Mouse (Mus musculus) brain, embryonic 14.5 days (tissue): ENCODE data around the gene H2-M10.2. TPM values are rescaled to one million over a fixed set of nuclear protein-coding genes. Genes with fewer than 3 reads are reported as not detected.
A peak's percentile ranks its signal among the peaks of the same experiment; 100 is the strongest.

Experiments
- DNase-seq: peaks from one replicate; pipeline ENCODE4 v3.0.0-alpha.2; 2011; ENCODE audit warnings: low read depth
- CTCF ChIP-seq: fragments of 200-500 bp; IDR thresholded peaks from 2 replicates; pipeline ENCODE4 v1.5.1; 2012; ENCODE audit warnings: inconsistent platforms, mild to moderate bottlenecking, moderate library complexity, borderline replicate concordance; ENCODE audit not compliant: insufficient read depth, insufficient read length; ENCODE audit errors: extremely low read depth
- POLR2A ChIP-seq: fragments of 200-500 bp; IDR thresholded peaks from 2 replicates; pipeline ENCODE4 v1.6.1; 2012; ENCODE audit warnings: mild to moderate bottlenecking, inconsistent platforms, borderline replicate concordance; ENCODE audit not compliant: poor library complexity, insufficient read depth, insufficient read length, severe bottlenecking; ENCODE audit errors: extremely low read depth
- polyA plus RNA-seq: library from polyadenylated mRNA; depleted of rRNA; stranded (reverse); fragments of >200 nt; gene quantifications from 2 replicates; pipeline ENCODE4 v1.2.3, GENCODE M21; 2012

H2-M10.2 gene
- polyA plus RNA-seq, 1 experiment: not detected

DNA sequence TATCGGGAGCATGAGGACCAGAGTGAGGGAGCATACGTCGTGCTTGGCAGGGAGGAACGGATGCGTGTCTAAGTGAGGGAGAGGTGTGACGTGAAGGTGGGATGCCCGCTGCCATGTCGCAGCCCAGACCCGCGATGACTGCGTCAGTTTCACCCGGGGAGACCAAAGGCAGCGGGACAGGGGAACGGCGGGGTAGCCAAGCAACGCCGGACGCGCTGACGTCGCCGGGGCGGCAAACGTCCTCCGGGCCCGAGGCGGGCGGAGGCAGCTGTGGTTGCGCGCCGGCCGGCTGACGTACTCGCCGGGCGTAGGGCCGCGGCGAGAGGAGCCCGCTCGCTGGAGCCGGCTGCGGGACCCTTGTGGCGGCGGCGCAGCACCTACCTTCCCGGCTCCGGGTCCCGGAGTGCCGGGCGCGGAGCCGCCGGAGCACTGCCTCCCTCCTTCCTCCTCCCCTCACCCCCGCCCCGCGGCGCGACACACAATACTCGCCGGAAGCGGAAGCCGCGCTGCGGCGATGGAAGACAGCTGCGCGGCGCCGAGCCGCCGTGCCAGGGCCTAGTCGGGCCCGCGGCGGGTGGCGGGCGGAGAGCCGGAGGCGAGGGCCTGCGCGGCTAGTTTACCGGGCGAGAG lies 15.2 kb downstream of the H2-M10.2 start:
- TF ChIP-seq CTCF (no peak), POLR2A (peak; percentile 97)

DNA sequence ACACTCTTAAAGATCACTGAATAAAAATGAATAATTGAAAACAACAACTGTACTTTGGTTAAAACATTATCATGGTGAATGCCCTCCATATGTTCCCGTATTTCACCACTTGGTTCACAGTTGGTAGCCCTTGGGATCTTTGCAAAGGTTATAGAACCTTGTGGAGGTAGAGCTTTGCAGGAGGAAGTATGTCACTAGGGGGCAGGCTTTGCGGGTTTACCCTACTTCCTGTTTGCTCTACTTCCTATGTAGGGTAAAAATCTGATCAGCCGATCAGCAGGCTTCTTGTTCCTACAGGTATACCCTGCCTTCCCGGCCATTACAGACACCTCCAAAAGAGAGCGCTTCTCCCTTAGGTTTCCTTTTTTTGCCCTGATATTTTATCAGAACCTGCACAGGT lies 20.5 kb downstream of the H2-M10.2 start:
- no peak for DNase-seq
- TF ChIP-seq POLR2A: no peak
- TF ChIP-seq CTCF: no peak

More for the DNA sequence above, 15.2 kb downstream of the H2-M10.2 start:
- DNase-seq: peak; percentile 94

DNA sequence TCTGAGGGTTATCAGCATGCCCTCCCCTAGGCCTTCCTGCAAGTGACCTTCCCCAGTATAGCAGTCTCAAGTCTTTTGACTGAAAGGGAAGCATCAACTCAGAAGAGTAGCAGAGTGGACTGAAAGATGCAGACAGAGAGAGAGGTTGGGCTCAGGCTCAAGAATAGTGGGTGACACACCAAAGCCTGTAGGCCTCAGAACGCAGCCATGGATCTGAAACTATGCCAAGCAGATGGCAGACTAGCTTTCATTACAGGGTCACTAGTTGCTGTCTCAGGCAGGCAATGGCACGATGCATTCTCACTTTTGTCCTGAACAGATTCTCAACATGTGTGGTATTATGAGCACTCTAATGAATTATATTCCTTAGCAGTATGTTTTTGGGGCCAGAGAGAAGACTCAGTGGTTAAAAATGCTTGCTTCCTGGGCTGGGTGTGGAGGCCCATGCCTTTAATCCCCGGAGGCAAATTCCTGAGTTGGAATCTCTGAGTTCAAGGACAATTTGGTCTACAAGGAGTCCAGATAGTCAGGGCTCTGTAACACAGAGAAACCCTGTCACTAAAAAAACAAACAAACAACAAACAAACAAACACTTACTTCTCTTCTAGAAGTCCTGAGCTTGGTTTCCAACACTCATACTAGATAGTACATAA lies 21.9 kb downstream of the H2-M10.2 start:
- TF ChIP-seq CTCF (no peak), POLR2A (no peak)
- DNase-seq: no peak

DNA sequence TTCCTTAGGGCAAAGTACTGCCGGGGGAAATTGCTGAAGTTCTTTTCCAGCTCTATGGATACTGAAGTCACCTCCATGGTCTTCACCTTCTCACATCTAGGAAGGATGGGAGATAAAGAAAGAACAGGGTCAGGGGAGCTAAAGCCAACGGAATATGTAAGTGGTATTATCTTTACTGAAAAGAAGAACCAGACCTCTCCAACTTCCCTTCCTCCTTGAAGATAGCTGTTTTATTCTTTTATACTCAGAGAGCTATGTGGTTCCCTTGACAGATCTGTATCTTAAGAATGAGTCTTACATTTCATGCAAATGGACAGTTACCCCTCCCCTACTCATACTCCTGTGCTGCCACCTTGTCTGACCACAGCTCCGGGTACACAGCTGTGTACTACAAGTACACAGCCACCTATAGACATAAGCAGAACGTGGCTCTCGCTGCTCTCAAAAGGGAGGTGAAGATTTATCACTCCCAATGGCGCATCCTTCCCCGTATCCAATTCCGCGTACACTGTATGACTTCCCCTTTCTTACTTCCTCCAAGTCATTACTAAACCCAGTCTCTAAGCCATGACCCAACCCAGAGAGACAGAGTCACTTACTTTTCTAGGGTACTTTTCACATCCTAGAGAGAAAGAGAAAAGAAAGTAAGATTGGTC lies 24.7 kb downstream of the H2-M10.2 start:
- TF ChIP-seq CTCF (no peak), POLR2A (no peak)
- DNase-seq: no peak

DNA sequence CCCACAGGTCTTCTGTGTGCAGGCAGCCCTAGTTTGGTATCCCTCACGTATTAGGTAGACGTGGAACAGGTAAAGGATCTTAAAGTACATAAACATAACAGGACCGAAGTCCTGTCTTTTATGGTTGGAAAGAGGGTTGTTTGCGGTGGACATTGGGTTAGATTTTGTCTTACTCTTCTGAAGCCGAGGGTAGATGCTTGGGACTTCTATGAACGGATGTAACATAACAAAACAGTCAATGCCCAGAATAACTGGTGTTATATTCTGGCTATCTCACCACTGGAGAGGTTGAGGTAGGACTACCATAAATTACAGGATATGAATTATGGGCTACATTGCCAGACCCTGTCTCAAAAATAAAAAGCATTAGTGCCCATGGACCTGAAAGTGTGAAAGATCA lies 28.3 kb downstream of the H2-M10.2 start, which contains the start of gene Rpp21:
Rpp21 (minus strand) TSS at position 101 of the 400 bp plus-strand sequence.
- DNase-seq: no peak
- TF ChIP-seq POLR2A (no peak), CTCF (no peak)

DNA sequence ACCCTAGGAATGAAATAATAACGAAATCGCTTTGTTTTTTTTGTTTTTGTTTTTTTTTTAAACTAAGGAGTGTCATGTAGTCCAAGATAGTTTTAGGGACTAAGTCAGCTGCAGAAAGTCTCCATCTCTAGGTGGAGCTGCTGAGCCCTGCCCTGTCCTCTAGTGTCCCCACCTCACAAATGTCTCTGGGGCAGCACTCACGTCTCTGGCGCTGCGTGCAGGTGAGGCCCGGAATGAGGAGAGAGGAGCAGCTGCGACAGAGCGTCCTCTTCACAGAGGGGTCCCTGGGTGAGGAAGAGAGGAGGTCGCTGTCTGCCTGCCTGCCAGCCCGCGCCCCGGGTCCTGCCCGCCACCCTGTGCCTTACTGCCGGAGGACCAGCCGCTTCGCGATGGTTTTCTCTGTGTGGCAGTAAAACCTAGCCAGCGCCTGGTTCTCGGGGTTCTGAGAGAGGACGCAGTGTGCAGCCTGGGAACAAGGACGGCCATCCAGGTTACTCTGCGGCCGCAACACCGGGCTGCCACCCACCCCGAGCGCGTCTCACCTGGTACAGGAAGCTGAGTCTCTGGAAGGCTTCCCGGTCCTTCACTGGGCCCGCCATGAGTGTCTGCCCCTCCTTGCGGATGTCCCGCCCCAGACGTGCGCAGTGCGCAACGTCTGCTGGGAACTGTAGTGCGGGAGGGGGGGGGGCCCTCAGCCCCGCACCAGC lies 28.9 kb downstream of the H2-M10.2 start:
- peak; percentile 91 for DNase-seq
- TF ChIP-seq CTCF (peak; percentile 66; the same call in 1 of the 2 replicates), POLR2A (peak; percentile 49; the same call in 1 of the 2 replicates)

DNA sequence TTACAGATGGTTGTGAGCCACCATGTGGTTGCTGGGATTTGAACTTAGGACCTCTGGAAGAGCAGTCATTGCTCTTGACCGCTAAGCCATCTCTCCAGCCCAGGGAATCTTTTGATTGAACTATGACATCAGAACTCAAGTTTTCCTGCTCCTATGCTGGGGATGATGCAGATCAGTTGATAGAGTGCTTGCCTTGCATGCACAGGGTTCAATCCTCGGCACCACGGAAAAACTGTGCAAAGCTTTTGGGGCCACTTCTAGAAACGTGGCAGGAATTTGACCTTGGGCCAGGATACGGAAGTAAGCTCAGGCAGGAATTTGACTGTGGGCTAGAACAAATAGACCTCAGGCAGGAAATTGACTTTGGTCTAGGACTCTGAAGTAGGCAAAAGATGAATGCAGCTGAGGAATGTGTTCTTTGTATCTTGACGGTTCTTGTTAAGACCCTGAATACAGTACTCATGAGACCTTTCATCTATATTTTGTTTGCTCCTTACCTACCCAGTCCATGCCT lies 33.1 kb downstream of the H2-M10.2 start:
- no peak for TF ChIP-seq CTCF
- TF ChIP-seq POLR2A: no peak
- no peak for DNase-seq

DNA sequence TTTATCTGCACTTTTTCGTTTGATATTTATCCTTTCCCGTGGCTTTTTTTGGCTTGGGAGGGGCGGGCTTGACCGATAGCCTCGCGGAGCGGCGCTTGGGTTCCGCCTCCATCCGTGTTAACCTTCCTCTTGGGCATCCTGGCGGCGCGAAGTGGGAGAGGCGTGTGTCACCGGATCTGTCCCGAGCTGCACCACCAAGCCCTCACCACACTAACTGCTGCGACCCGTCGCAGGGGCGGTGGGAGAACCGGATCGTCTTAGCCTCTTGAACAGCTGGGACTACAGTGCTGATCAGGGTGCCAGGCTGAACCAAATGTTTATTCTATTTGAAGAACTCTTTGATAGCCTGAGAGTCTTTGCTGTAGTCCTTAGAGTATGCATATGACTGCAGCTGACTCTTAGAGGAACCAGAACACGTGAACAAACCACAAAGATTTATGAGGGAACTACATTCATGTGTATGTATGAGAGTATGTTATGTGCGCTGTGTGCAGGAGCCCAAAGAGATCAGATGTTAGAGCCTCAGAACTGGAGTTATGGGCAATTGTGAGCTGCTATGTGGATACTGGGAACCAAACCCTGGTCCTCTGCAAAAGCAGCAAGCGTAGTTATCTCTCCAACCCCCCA lies 33.9 kb downstream of the H2-M10.2 start:
- no peak for DNase-seq
- no peak for TF ChIP-seq CTCF
- no peak for TF ChIP-seq POLR2A

DNA sequence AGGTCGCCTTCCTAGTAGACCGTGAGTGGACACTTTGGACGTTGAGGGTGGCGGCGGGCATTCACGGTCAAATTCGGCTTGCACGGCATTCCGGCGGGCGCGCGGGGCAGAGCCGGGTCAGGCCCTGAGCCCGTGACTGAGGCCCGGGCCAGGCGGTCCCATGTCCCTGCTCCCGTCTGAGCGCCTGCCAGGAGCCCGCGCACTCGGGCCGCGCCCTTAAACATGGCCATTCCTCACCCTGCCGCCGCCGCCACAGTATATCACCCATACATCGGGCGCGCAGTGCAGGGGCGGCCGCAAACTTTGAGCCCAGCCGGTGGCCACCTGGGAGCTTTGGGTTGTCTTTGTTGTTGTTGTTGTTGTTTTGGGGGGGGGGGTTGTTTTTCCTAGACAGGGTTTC lies 37.4 kb downstream of the H2-M10.2 start:
- TF ChIP-seq CTCF (no peak), POLR2A (no peak)
- no peak for DNase-seq

DNA sequence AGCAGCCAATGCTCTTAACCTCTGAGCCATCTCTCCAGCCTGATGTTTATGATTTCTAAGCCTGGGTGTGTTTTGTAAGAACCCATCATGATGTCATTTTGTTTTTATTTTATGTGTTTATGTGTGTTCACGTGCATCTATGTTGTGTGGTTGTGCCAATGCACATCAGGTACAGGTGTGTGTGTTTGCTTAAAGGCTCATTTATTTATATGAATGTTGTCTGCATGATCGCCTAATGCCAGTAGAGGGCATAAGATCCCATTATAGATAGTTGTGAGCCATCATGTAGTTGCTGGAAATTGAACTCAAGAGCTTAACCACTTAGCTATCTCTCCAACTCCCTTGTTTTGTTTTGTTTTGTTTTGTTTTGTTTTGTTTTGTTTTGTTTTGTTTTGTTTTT lies 40.5 kb downstream of the H2-M10.2 start:
- no peak for DNase-seq
- TF ChIP-seq CTCF: no peak
- no peak for TF ChIP-seq POLR2A
